Mouse (Mus musculus) CH12.LX (cell line): ENCODE results near the gene Gm26657. TPM values are rescaled to one million over a fixed set of nuclear protein-coding genes. Genes with fewer than 3 reads are reported as not detected.

ENCODE experiments used
- DNase-seq: peaks from one replicate; pipeline ENCODE4 v3.0.0-alpha.2; 2013; ENCODE audit errors: extremely low read depth
- H3K27ac ChIP-seq: 2 replicates; pipeline ENCODE4 v1.5.1; 2012; ENCODE audit warnings: low read depth, mild to moderate bottlenecking, control low read depth, moderate library complexity; ENCODE audit not compliant: insufficient read depth
- H3K27me3 ChIP-seq: replicated peaks from 2 replicates; pipeline ENCODE3; 2012; ENCODE audit warnings: inconsistent platforms
- H3K36me3 ChIP-seq, 2 experiments: replicated peaks in 1 of 2; 2 replicates each; pipeline versions ENCODE3 to v1.6.1; 2012; ENCODE audit warnings: inconsistent platforms in 1 of 2, low read length in 1 of 2, mild to moderate bottlenecking in 1 of 2, mixed read lengths in 1 of 2, moderate library complexity in 1 of 2; ENCODE audit not compliant: control insufficient read depth in 1 of 2, insufficient read depth in 1 of 2
- H3K4me1 ChIP-seq, 2 experiments: 2 replicates each; pipeline ENCODE4 v1.6.1; 2012; ENCODE audit warnings: inconsistent platforms in 1 of 2, moderate library complexity in 1 of 2; ENCODE audit not compliant: insufficient read depth in 2 of 2, control insufficient read depth in 1 of 2
- H3K4me2 ChIP-seq: 2 replicates; pipeline ENCODE4 v1.6.1; 2012; ENCODE audit warnings: low read depth, mild to moderate bottlenecking, control low read depth; ENCODE audit not compliant: poor library complexity, insufficient read depth, severe bottlenecking
- H3K4me3 ChIP-seq, 3 experiments: fragments of 150-350 bp in 1 of 3; sonication (generic) in 1 of 3; replicated peaks in 1 of 3; 2 replicates each; pipeline versions ENCODE3 to v1.5.1; 2011 to 2012; ENCODE audit warnings: low read depth in 2 of 3, low read length in 2 of 3, mild to moderate bottlenecking in 2 of 3, moderate library complexity in 2 of 3, control low read depth in 1 of 3, improper control_type of control experiment in 1 of 3, inconsistent platforms in 1 of 3, mixed read lengths in 1 of 3; ENCODE audit not compliant: poor library complexity in 1 of 3
- H3K79me2 ChIP-seq: replicated peaks from 2 replicates; pipeline ENCODE4 v1.6.1; 2012; ENCODE audit warnings: mild to moderate bottlenecking, moderate library complexity; ENCODE audit not compliant: control insufficient read depth, poor library complexity, insufficient read depth, severe bottlenecking; ENCODE audit errors: extremely low read depth
- H3K9ac ChIP-seq: 2 replicates; pipeline ENCODE4 v1.6.1; 2012; ENCODE audit warnings: low read depth, mild to moderate bottlenecking, control low read depth, moderate library complexity; ENCODE audit not compliant: insufficient read depth
- H3K9me3 ChIP-seq: replicated peaks from 2 replicates; pipeline ENCODE3; 2012; ENCODE audit warnings: low read length, inconsistent platforms, mixed read lengths
- CHD1 ChIP-seq: IDR thresholded peaks from 2 replicates; pipeline ENCODE4 v1.6.1; 2012; ENCODE audit warnings: low read depth, low read length, improper control_type of control experiment, inconsistent platforms
- ELF1 ChIP-seq: IDR thresholded peaks from 2 replicates; pipeline ENCODE4 v1.6.1; 2014; ENCODE audit warnings: low read depth, mild to moderate bottlenecking, inconsistent platforms, low read length, improper control_type of control experiment
- GABPA ChIP-seq: IDR thresholded peaks from 2 replicates; pipeline ENCODE4 v1.6.1; 2012; ENCODE audit warnings: low read depth, low read length, improper control_type of control experiment, inconsistent platforms; ENCODE audit not compliant: insufficient replicate concordance
- JUND ChIP-seq: conservative IDR thresholded peaks from 2 replicates; pipeline ENCODE4 v1.6.1; 2011; ENCODE audit warnings: low read depth, low read length, improper control_type of control experiment
- KAT2A ChIP-seq: IDR thresholded peaks from 2 replicates; pipeline ENCODE4 v1.6.1; 2012; ENCODE audit warnings: low read length, improper control_type of control experiment, inconsistent platforms; ENCODE audit not compliant: insufficient replicate concordance
- MAX ChIP-seq: IDR thresholded peaks from 2 replicates; pipeline ENCODE4 v1.6.1; 2011; ENCODE audit warnings: low read length, improper control_type of control experiment
- MEF2A ChIP-seq: IDR thresholded peaks from 2 replicates; pipeline ENCODE4 v1.6.1; 2014; ENCODE audit warnings: low read depth, mild to moderate bottlenecking, inconsistent platforms, low read length, improper control_type of control experiment, borderline replicate concordance
- MXI1 ChIP-seq: IDR thresholded peaks from 2 replicates; pipeline ENCODE4 v1.6.1; 2011; ENCODE audit warnings: mild to moderate bottlenecking, low read depth, low read length, improper control_type of control experiment
- POLR2AphosphoS2 ChIP-seq: IDR thresholded peaks from 2 replicates; pipeline ENCODE4 v1.6.1; 2011; ENCODE audit warnings: low read depth, low read length, improper control_type of control experiment
- RCOR1 ChIP-seq: conservative IDR thresholded peaks from 2 replicates; pipeline ENCODE4 v1.6.1; 2012; ENCODE audit warnings: low read depth, mild to moderate bottlenecking, inconsistent platforms, low read length, improper control_type of control experiment
- SIN3A ChIP-seq: IDR thresholded peaks from 2 replicates; pipeline ENCODE4 v1.6.1; 2012; ENCODE audit warnings: low read length, improper control_type of control experiment, inconsistent platforms
- TCF12 ChIP-seq: IDR thresholded peaks from 2 replicates; pipeline ENCODE4 v1.6.1; 2014; ENCODE audit warnings: low read depth, mild to moderate bottlenecking, inconsistent platforms, low read length, improper control_type of control experiment
- USF1 ChIP-seq: IDR thresholded peaks from 2 replicates; pipeline ENCODE4 v1.6.1; 2014; ENCODE audit warnings: low read depth, mild to moderate bottlenecking, inconsistent platforms, low read length, improper control_type of control experiment
- ZC3H11A ChIP-seq: IDR thresholded peaks from 2 replicates; pipeline ENCODE4 v1.6.1; 2012; ENCODE audit warnings: low read depth, mild to moderate bottlenecking, inconsistent platforms, low read length, improper control_type of control experiment
- ZMIZ1 ChIP-seq: IDR thresholded peaks from 2 replicates; pipeline ENCODE4 v1.6.1; 2012; ENCODE audit warnings: low read depth, mild to moderate bottlenecking, inconsistent platforms, low read length, improper control_type of control experiment
- dilution Hi-C: fragments of 300-500 bp; cut with MboI; formaldehyde crosslinking; loops from 2 replicates; pipeline ENCODE4 v1.14.3; 2020; ENCODE audit warnings: low sequenced_read_pairs; ENCODE audit not compliant: extremely low pct_unique_long_range_greater_than_20kb, extremely low pct_ligation_motif_present
- in situ Hi-C: fragments of 300-500 bp; cut with MboI; formaldehyde crosslinking; loops from 3 replicates; pipeline ENCODE4 v1.14.3; 2019; ENCODE audit warnings: low sequenced_read_pairs, low pct_ligation_motif_present, low pct_unique_long_range_greater_than_20kb, mixed read lengths
- polyA plus RNA-seq: library from polyadenylated mRNA; unstranded; fragments of >175 nt; gene quantifications from 2 replicates; pipeline ENCODE4 v1.2.1, GENCODE M21; 2012; ENCODE audit warnings: low read depth; ENCODE audit not compliant: insufficient read length
- total RNA-seq, 2 experiments: library from RNA; depleted of rRNA; stranded (reverse); fragments of 300-350 nt in 1 of 2; fragments of >200 nt in 1 of 2; gene quantifications; 2 replicates each; pipeline ENCODE4 v1.2.3; 2012 to 2014

The Gm26657 gene
- total and polyA plus RNA-seq, 3 experiments = not detected

DNA sequence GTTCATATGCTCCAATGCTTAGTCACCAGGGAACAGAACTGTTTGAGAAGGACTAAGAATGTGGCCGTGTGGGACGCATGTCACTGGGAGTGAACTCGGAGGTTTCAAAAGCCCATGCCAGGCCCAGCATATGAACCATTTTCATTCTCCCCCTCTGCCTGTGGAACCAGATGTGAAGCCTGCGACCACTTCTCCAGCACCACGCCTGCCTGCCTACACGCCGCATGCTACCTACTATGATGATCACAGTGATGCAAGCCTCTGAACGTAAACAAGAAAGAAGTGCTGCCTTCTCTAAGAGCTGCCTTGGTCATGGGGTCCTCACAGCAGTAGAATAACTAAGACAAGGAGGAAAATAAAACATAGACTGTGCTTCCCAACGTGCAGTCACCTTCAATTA, 7.6 kb downstream of the Gm26657 start:
- H3K4me2 ChIP-seq = no peak overlapping the region
- no peak overlapping the region for H3K9ac ChIP-seq
- in situ Hi-C loops (no loop called here), dilution Hi-C loops (no loop called here)
- H3K4me3 ChIP-seq = no peak overlapping the region
- H3K79me2 ChIP-seq = no peaks in the 10 kb centered on the region
- no peak for TF ChIP-seq TCF12
- no peak for TF ChIP-seq JUND
- TF ChIP-seq MAX = no peak
- no peak for TF ChIP-seq CHD1
- TF ChIP-seq SIN3A = no peak
- TF ChIP-seq MXI1 = no peak
- TF ChIP-seq ZC3H11A = no peak
- TF ChIP-seq KAT2A = no peak
- TF ChIP-seq MEF2A = no peak
- no peak for TF ChIP-seq RCOR1
- TF ChIP-seq GABPA = no peak
- no peak for TF ChIP-seq ZMIZ1
- H3K4me1 ChIP-seq = no peaks in the 10 kb centered on the region
- H3K27ac ChIP-seq = no peak overlapping the region
- H3K9me3 ChIP-seq = no peaks in the 10 kb centered on the region
- no peaks in the 10 kb centered on the region for H3K27me3 ChIP-seq
- H3K36me3 ChIP-seq = peaks cover 43 to 87% of the 10 kb centered on the region in 2 experiments
- DNase-seq = no peak

DNA sequence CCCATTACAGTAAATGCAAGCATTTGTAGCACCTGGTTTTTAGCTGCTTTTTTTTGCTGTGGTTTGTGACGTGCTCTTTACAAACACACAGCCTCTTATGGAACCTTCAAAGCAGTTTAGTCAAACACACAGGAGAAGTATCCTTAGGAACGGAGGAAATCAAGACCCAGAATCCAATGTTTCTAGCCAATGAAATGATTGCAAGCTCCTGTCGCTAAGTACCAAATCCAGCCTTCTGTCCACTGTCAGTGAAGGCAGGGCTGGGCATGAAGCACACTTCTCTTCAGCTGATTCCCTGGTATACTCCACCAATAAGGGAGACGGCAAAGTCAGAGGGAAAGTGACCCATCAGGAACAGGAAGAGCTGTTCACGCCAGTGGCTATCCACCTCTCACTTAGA, 16.2 kb downstream of the Gm26657 start:
- no peaks in the 10 kb centered on the region for H3K9me3 ChIP-seq
- peaks cover 65 to 93% of the 10 kb centered on the region in 2 experiments for H3K36me3 ChIP-seq
- no peak overlapping the region for H3K4me2 ChIP-seq
- no peaks in the 10 kb centered on the region for H3K27me3 ChIP-seq
- H3K27ac ChIP-seq = no peak overlapping the region
- TF ChIP-seq USF1 (no peak), POLR2AphosphoS2 (no peak), ELF1 (no peak), JUND (no peak)
- no peak overlapping the region for H3K9ac ChIP-seq
- dilution Hi-C loops (no loop called here), in situ Hi-C loops (no loop called here)
- no peak overlapping the region for H3K4me3 ChIP-seq
- H3K4me1 ChIP-seq = peaks cover 3 to 20% of the 10 kb centered on the region in 2 experiments; a peak in 3 of 4 replicates
- DNase-seq = no peak
- no peaks in the 10 kb centered on the region for H3K79me2 ChIP-seq
